Mouse (Mus musculus) lung, postnatal 0 days (tissue): ENCODE data around the gene Aagab.

Experiments used
- CTCF ChIP-seq: IDR thresholded peaks from 2 replicates; pipeline ENCODE4 v1.5.1; 2016; ENCODE audit warnings: antibody characterized with exemption, mild to moderate bottlenecking
- EP300 ChIP-seq: IDR thresholded peaks from 2 replicates; pipeline ENCODE4 v1.6.1; 2016; ENCODE audit warnings: antibody characterized with exemption, mild to moderate bottlenecking, control low read depth

DNA sequence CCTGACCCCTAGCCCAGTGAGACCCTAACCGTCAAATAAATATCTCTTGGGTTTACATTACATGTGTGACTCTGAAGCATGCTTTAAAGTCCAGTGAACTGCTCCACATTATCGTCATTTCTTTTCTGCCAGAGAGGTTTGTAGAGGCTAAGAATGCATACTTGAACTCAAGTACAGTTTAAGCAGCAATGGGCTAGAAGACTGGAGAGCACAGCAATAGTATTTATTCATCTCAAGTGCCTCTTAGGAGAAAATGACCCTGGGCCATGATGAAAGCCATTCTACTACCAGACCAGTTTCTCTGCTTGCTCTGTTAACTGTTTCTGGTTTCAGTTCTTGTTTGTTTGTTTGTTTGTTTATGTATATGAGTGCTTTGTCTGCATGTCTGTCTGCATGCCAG is 39.0 kb upstream of the Aagab start:
- peak; percentile 96 for TF ChIP-seq EP300
- TF ChIP-seq CTCF = no peak
